Mouse (Mus musculus): ENCODE measurements around the gene Kcnn3.

DNA sequence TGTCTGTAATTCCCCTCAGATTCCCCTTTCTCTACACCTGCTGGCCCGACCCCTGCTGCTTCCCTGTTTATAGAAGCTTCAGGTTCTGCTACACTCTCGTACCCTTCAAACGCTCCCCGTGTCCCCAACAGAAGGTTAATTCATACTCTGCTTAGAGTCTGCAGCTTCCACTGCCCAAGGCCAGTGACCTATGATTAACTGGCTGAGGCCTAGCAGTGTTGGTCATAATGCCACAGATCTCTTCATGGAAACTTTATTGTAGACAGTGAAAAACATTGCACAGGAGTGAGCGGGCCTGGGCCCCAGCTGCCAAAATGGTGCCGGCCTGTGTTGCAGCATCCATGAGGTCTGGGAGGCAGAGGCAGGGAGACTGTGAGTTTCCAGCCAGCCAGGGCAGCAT, 104.0 kb downstream of the Kcnn3 start:
- TF ChIP-seq EP300 (IDR thresholded peaks at IDR 0.05; ENCODE audit: low read depth) (no peak), CTCF (IDR thresholded peaks at IDR 0.05; ENCODE audit: low read depth) (no peak)
